Mouse (Mus musculus): ENCODE measurements around the gene Fgfr2.

Gene Fgfr2

DNA sequence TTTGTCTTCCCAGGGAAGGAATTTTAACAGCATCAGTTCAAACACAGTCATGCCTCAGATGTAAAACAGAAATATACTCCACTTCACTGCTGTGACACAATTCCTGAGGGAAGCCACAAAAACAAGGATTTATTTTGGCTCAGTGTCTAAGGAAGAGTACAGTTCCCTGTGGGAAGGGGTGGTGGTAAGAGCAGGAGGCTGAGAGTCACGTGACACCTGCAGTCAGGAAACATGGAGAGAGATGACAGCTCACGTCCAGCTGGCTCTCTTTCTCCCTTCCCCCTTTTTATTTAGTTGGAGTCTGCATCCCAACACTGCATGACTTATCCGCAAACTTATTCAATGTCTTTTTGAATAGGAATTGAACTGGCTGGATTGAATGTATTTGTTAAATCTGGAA, 1475.6 kb downstream of the Fgfr2 start:
- DNase-seq (ENCODE audit: low read depth, low spot score) = no peak

- no peak for DNase-seq (ENCODE audit: low read depth, low spot score)
These were observed 1478.6 kb downstream of the Fgfr2 start for GRCm38 (mm10) chr7:131644586-131644985.

GRCm38 (mm10) chr7:131644051-131644450, 1479.1 kb downstream of the Fgfr2 start:
- DNase-seq (ENCODE audit: low read depth, low spot score) = no peak

DNA sequence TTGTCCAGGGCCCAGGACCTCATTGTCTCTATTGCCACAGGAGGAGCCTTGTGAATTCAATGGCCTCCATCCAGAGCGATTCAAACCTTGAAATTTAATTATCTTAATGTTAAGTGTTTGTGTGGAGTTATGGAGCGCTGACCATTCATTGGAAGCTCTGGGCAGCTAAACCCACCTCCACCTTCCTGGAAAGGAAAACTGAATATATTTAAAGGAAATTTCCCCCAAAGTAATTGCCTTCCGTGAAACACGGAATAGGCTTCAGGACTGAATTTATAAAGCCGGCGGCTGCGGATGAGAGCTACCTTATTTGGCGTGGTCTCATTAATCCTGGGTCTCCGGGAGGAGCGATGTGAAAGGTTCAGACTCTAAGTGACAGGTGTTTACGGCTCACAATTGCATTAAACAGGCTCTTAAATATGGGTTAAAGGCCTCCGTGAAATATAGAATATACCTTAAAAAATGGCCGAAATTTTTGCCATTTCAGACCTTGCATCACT, 1479.8 kb downstream of the Fgfr2 start:
- no peak for DNase-seq (ENCODE audit: low read depth, low spot score)

GRCm38 (mm10) chr7:131629562-131629961, 1493.6 kb downstream of the Fgfr2 start:
- DNase-seq (ENCODE audit: low read depth, low spot score) = peak; percentile 36

DNA sequence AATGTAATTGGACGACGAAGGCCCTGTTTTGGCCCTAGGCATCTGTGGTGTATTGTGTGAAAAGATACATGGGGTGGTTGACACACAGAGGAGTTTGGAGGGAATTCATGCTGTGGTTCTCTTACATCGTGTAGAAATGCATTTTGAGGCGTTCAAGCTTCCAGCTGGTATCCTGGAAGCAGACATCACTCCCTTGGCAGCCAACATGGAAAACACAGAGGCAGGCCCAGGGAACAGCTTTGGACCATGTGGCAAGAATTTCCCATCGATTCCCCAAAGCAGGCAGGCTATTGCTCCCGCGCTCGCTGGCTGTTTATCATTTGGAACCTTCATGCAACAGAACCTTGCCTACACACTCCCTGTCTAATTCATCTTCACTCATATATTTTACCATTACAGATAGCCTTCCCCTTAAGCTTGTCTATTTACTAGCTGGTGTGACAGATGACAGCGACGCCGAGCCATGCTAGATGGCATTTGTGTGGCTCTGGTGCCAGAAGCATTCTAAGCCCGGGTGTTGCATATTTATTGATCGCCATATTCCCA, 1494.2 kb downstream of the Fgfr2 start:
- DNase-seq (ENCODE audit: low read depth, low spot score) = peak; percentile 74

DNA sequence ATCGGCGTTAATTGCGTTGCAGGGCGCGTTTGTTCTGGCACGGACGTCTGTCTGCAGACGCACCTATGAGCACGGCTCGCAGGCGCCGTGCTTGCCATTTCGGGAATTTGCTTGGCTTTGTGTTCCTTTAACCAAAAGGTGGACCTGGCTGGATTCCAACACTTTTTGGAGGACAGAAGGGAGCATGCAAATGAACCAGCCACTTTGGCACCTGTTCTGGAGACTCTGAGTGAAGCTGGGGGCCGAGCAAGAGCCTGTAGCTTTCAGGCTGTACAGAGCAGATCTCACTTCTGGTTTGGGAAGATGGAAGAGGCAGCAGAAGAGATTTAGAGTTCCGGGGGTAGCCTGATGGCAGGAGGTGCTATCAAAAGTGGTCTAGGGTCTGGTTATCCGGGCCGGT, 1494.8 kb downstream of the Fgfr2 start:
- no peak for DNase-seq (ENCODE audit: low read depth, low spot score)

GRCm38 (mm10) chr7:131609677-131610076, 1513.5 kb downstream of the Fgfr2 start:
- no peak for DNase-seq (ENCODE audit: low read depth, low spot score)

- no peak for DNase-seq (ENCODE audit: low read depth, low spot score)
These were observed 1515.1 kb downstream of the Fgfr2 start for GRCm38 (mm10) chr7:131608049-131608448.

- no peak for DNase-seq (ENCODE audit: low read depth, low spot score)
These were observed 1517.7 kb downstream of the Fgfr2 start for GRCm38 (mm10) chr7:131605481-131605880.

DNA sequence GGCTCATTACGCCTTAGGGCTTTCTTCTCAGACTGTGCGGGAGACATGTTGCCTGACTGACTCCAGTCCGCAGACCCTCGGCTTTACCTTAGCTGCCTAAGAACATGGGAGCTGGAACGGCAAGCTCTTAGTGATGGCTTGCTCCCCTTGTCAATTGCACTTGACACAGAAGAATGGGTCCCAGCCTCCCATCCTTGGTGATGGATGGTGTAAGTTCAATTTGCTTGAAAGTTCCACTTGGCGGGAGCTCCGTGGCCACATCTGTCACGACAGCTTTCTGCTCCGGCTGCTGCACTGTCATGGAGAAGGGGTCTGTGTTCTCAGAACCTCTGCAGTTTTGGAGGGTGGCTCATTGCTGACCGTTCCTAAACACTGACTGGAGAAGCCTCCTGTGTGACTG, 1518.2 kb downstream of the Fgfr2 start:
- no peak for DNase-seq (ENCODE audit: low read depth, low spot score)

GRCm38 (mm10) chr7:131603186-131603585, 1520.0 kb downstream of the Fgfr2 start:
- no peak for DNase-seq (ENCODE audit: low read depth, low spot score)

DNA sequence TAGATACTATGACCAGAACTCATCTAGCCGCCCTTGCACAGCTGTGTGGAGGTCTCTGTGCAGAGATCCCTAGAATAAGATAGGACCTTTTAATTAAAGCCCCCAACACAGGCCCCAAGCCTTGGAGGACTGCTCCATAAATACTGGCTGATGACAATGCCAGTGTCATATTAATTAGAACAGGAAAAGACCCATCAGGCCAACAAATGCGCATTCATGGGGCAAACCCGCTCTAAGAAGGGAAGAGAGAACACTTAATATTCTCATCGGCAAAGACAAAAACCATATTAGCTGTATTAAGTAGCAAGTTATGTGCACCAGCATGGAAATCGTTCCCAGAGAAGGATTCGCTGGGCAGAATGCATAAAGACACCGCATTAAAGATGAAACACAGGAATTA, 1521.0 kb downstream of the Fgfr2 start:
- DNase-seq (ENCODE audit: low read depth, low spot score) = no peak

- no peak for DNase-seq (ENCODE audit: low read depth, low spot score)
These were observed 1524.7 kb downstream of the Fgfr2 start for GRCm38 (mm10) chr7:131598483-131598824.

DNA sequence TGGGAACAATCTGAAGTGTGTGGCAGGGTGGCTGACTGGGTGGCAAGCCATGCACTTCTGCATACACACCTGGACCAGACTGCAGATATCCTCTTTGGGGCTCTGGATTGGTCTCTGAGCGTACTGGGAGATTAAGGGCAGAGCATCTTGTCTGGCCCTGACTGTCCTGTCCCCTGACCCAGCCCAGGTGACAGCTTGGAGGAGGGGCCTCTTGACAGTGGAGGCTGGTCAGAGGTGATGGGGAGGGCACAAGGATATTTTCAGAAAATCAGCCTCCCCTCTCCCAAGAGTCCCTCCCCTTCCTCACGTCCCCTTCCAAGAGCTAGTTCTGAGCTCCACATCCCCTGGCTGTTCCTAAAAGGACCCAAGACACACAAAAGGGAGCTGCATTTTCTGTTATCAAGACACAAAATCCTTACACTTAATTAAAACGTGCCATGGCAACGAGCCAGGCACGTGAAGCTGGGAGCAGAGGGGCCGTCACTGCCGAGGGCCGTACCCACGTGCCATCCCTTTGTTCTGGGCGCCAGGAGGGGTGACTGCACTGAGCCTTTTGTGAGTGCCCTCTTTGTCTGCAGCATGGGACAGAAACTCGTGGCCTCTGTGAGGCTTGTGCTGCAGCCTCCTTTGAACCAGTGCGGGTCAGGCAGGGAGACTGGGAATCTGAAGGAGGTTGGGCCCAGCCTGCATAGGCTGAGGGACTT, 1525.2 kb downstream of the Fgfr2 start:
- DNase-seq (ENCODE audit: low read depth, low spot score) = no peak

- peak; percentile 12 for DNase-seq (ENCODE audit: low read depth, low spot score)
These were observed 1537.6 kb downstream of the Fgfr2 start for GRCm38 (mm10) chr7:131585551-131585950.

GRCm38 (mm10) chr7:131582178-131582577, 1541.0 kb downstream of the Fgfr2 start:
- no peak for DNase-seq (ENCODE audit: low read depth, low spot score)

GRCm38 (mm10) chr7:131575246-131575645, 1547.9 kb downstream of the Fgfr2 start:
- no peak for DNase-seq (ENCODE audit: low read depth, low spot score)

DNA sequence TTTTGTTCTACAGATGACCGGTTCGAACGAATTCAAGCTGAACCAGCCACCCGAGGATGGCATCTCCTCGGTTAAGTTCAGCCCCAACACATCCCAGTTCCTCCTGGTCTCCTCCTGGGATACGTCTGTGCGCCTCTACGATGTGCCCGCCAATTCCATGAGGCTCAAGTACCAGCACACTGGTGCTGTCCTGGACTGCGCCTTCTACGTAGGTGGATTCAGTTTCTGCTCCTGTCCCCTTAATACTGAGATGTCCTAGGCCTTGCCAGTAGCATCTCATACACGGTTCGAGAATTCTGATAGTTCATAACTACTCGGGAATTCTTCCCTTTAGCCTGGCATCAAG, 1562.5 kb downstream of the Fgfr2 start:
- DNase-seq (ENCODE audit: low read depth, low spot score) = no peak

- peak; percentile 91 for DNase-seq (ENCODE audit: low read depth, low spot score)
These were observed 1563.0 kb downstream of the Fgfr2 start, which contains the start of gene Bub3 for GRCm38 (mm10) chr7:131559986-131560696. Gene Bub3, plus strand, starts transcription at chr7:131560222.

GRCm38 (mm10) chr7:131557751-131558150, 1565.4 kb downstream of the Fgfr2 start:
- no peak for DNase-seq (ENCODE audit: low read depth, low spot score)

- DNase-seq (ENCODE audit: low read depth, low spot score) = no peak
These were observed 1566.4 kb downstream of the Fgfr2 start for GRCm38 (mm10) chr7:131556541-131557271.
